Mouse (Mus musculus): ENCODE data around the gene Chrm2.

DNA sequence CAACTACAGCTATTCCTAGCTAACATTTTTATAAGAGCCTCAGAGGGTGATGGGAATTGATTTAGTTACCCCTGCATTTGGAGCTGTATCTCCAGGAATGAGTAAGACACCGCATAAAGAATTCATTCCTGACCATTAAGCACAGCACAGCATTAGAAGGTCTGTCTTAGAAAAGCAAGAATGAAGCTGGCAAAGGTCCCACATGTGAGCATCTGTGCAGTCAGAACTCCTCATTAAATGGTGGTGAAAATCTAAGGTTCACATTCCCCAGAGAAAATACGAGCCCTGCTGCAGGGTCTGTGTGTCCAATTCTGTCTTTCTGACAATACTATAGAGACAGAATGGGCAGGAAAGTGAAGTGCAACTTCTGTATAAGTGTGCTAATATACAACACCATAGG is 179.0 kb downstream of the Chrm2 start:
- TF ChIP-seq POLR2A (IDR thresholded peaks at IDR 0.05; ENCODE audit: control insufficient read depth in 1 of 2, insufficient read depth in 1 of 2, low read depth in 1 of 2, low read length in 2 of 2, poor library complexity in 1 of 2) (no peak), MAZ (IDR thresholded peaks at IDR 0.05; ENCODE audit: low read depth, low read length) (no peak), BHLHE40 (IDR thresholded peaks at IDR 0.05; ENCODE audit: borderline replicate concordance, low read depth, low read length) (no peak), CTCF (IDR thresholded peaks at IDR 0.05 in 2 of 3, conservative IDR thresholded peaks at IDR 0.05 in 1 of 3; ENCODE audit: control insufficient read depth in 1 of 3, insufficient read depth in 1 of 3, low read depth in 2 of 3, low read length in 3 of 3, poor library complexity in 1 of 3, severe bottlenecking in 1 of 3) (no peak), MXI1 (IDR thresholded peaks at IDR 0.05; ENCODE audit: low read depth, low read length) (no peak), USF1 (IDR thresholded peaks at IDR 0.05; ENCODE audit: low read depth, low read length) (no peak), HCFC1 (IDR thresholded peaks at IDR 0.05; ENCODE audit: low read depth, low read length) (no peak), POLR2AphosphoS2 (IDR thresholded peaks at IDR 0.05; ENCODE audit: low read length) (no peak), UBTF (IDR thresholded peaks at IDR 0.05; ENCODE audit: borderline replicate concordance, insufficient read depth, low read depth, low read length) (no peak), SIN3A (IDR thresholded peaks at IDR 0.05; ENCODE audit: low read length) (no peak), GATA1 (IDR thresholded peaks at IDR 0.05; ENCODE audit: low read depth, low read length) (no peak), POLR2AphosphoS5 (IDR thresholded peaks at IDR 0.05; ENCODE audit: borderline replicate concordance, low read depth, low read length) (no peak), EP300 (IDR thresholded peaks at IDR 0.05; ENCODE audit: low read depth in 1 of 2, low read length in 2 of 2) (no peak), MYC (IDR thresholded peaks at IDR 0.05; ENCODE audit: low read depth, low read length) (no peak)

Measured in MEL (cell line).